Mouse (Mus musculus) layer of hippocampus, adult 18-20 months (tissue): ENCODE measurements around the gene P2ry12. TPM values are rescaled to one million over a fixed set of nuclear protein-coding genes. Genes with fewer than 3 reads are reported as not detected.
A peak's percentile ranks its signal among the peaks of the same experiment; 100 is the strongest.

Experiments used
- DNase-seq, 2 experiments: peaks; one replicate each; pipeline ENCODE4 v3.0.0; 2022; ENCODE audit warnings: low spot score in 2 of 2
- long read RNA-seq: library from polyadenylated mRNA; stranded (forward); transcript quantifications from one replicate; pipeline ENCODE4 v2.0.0, GENCODE M21; 2021
- total RNA-seq, 2 experiments: library from RNA; stranded (reverse); gene quantifications; 2 replicates each; pipeline ENCODE4 v1.2.3; 2021

P2ry12 gene
- total RNA-seq: 10 to 100 TPM; 42.4 to 44.3 TPM
- long read RNA-seq, transcript P2ry12-205 (2 exons, 619 nt): major isoform, 33 of 44 reads
- long read RNA-seq, partial matches to known transcripts: 0 of 44 reads
- long read RNA-seq, other reads (novel, unspliced or antisense): 6 of 44 reads

GRCm38 (mm10) chr3:59262704-59263103, at the start of gene P2ry12:
Gene P2ry12, minus strand, starts transcription at chr3:59262871.
- no peak for DNase-seq

- DNase-seq: no peak
These were observed 42.8 kb upstream of the P2ry12 start for GRCm38 (mm10) chr3:59305518-59305917.

- DNase-seq: no peak
These were observed 42.3 kb upstream of the P2ry12 start for GRCm38 (mm10) chr3:59304944-59305343.

GRCm38 (mm10) chr3:59297653-59298052, 35.0 kb upstream of the P2ry12 start:
- no peak for DNase-seq

- no peak for DNase-seq
These were observed 34.0 kb upstream of the P2ry12 start for GRCm38 (mm10) chr3:59296563-59297130.

GRCm38 (mm10) chr3:59295699-59296562, 33.3 kb upstream of the P2ry12 start:
- DNase-seq: no peak

GRCm38 (mm10) chr3:59293437-59294199, 30.9 kb upstream of the P2ry12 start:
- no peak for DNase-seq

- DNase-seq: no peak
These were observed 27.9 kb upstream of the P2ry12 start for GRCm38 (mm10) chr3:59290551-59290950.

GRCm38 (mm10) chr3:59278620-59279019, 15.9 kb upstream of the P2ry12 start:
- no peak for DNase-seq

- DNase-seq: no peak
These were observed 15.5 kb upstream of the P2ry12 start for GRCm38 (mm10) chr3:59278254-59278533.

- DNase-seq: no peak
These were observed 15.0 kb upstream of the P2ry12 start for GRCm38 (mm10) chr3:59277502-59278253.

- DNase-seq: no peak
These were observed 8.1 kb upstream of the P2ry12 start for GRCm38 (mm10) chr3:59270811-59271210.

GRCm38 (mm10) chr3:59263988-59264387, 1.3 kb upstream of the P2ry12 start:
- DNase-seq: no peak

- no peak for DNase-seq
These were observed 746 bp upstream of the P2ry12 start for GRCm38 (mm10) chr3:59263417-59263816.

GRCm38 (mm10) chr3:59261709-59262472, 780 bp downstream of the P2ry12 start:
- DNase-seq: no peak

- peak in 1 of 2 experiments; percentile 46 for DNase-seq
These were observed 1.9 kb downstream of the P2ry12 start for GRCm38 (mm10) chr3:59260745-59261144.

GRCm38 (mm10) chr3:59257740-59258664, 4.7 kb downstream of the P2ry12 start:
- no peak for DNase-seq

- no peak for DNase-seq
These were observed 12.2 kb downstream of the P2ry12 start for GRCm38 (mm10) chr3:59250454-59250853.

- DNase-seq: no peak
These were observed 14.6 kb downstream of the P2ry12 start for GRCm38 (mm10) chr3:59248031-59248430.
